Mouse (Mus musculus): Measurements from ENCODE around the gene Dgat2l6. TPM values are rescaled to one million over a fixed set of nuclear protein-coding genes. Genes with fewer than 3 reads are reported as not detected.

Gene Dgat2l6
- polyA plus RNA-seq (2017; shearing (Covaris generic)) = not detected

DNA sequence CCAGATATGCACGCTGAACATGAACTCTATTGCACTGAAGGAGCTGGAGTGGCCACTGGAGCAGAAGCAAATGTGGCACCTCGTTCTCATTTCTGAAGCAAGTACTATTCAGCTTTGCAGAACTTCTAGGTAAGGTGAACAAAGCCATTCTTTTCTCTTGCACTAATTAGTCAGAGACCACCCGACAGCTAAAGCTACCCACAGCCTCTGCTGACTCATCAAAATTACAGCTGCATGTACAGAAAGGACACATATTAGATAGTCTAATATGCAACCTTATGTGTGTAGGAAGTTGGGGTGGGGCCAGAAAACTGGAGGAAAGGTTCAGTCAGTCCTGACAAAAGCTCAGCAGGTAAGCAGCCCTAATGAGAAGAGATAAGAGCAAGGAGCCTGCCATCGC, at the start of gene Dgat2l6:
Gene Dgat2l6 (plus strand): TSS at position 368 of the 400 bp plus-strand sequence.

DNA sequence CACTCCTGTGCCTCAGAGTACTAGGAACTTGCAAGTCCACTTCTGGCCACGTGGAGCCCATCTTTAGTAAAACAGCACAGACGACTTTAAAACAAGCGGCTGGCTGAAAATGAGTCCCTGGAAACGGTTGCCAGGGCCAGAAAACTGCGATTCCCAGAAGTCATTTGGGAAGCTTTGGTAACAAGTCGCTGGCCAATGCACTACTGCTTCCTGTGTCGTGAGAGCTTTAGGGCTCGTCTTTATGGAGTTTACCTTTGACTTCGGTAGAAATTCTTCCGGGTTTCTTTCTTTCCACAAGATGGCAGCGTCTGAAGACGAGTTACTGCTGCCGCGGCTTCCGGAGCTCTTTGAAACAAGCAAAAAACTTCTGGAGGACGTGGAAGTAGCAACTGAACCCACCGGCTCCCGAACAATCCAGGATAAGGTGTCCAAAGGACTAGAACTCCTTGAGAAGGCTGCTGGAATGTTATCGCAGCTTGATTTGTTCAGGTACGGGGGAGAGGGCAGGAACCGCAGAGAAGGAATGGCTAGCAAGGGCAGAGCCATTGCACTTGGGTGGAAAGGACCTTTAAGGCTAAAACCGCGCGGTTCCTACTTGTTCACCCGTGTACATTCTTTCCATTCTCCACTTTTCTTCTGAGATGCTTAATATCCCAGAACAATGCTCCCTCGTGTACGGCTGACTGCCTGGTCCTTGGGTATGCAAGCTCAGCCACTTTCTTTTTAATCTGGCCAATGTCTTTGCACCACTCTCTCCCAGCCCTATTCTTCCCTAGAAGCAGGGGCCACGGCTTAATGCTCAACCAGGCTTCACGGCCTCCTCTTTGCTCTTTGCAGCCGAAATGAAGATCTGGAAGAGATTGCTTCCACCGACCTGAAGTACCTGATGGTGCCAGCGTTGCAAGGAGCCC, 30.3 kb upstream of the Dgat2l6 start, which contains the start of gene Igbp1:
Gene Igbp1 (plus strand): TSS at position 224 of the 911 bp plus-strand sequence.

DNA sequence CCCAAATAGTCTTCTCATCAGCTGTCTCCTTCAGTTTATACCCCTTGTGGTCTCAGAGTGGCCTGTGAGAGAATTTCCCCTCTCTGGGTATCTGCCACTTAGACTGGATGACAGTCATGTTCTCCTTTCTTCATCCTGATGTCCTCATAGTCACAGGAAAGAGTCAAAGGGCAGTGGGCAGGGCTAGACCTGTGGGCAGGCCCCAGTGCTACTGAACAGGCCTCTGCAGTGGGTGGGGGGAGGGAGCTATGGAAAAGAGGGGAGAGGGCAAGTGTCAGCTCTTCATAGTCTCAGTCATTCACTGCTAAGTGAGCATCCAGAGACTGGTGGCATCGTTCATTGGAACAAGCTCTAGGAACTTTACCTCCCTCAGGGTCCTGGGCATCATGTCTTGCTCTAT, 47.3 kb downstream of the Dgat2l6 start, which contains the start of gene Awat1:
Gene Awat1 (plus strand): TSS at position 301 of the 400 bp plus-strand sequence.

DNA sequence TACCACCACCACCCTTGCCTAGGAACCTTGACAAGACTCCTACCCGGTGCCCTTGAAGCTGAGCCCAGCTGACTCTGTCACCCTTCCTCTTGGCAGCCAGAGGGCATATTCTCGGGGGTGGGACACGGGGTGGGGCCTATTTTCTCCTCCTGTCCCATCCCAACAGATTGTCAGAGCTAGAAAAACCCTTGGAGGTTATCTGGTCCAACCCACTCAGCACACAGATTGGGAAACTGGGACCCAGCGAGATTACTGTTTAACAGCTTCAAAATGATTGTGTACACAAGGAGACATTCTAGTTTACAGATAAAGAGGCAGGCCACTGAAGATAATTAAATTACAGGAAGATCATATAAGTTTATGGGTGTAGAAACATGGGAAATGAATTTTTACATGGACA, 70.2 kb downstream of the Dgat2l6 start, which contains the start of gene P2ry4:
Gene P2ry4 (minus strand): TSS at position 79 of the 400 bp plus-strand sequence.

Other genes starting within 250 kb of the Dgat2l6 start
- not detected for gene Otud6a, start 95.8 kb upstream of the Dgat2l6 start, polyA plus RNA-seq (2017; shearing (Covaris generic))
- 0.55 TPM for gene Awat2, start 82.1 kb upstream of the Dgat2l6 start, polyA plus RNA-seq (2017; shearing (Covaris generic))
- gene Igbp1, start 30.5 kb upstream of the Dgat2l6 start, polyA plus RNA-seq (2017; shearing (Covaris generic)) = 41.3 TPM
- not detected for gene Awat1, start 47.4 kb downstream of the Dgat2l6 start, polyA plus RNA-seq (2017; shearing (Covaris generic))
- gene P2ry4, start 70.0 kb downstream of the Dgat2l6 start, polyA plus RNA-seq (2017; shearing (Covaris generic)) = 0.06 TPM
- gene Arr3, start 80.7 kb downstream of the Dgat2l6 start, polyA plus RNA-seq (2017; shearing (Covaris generic)) = not detected
- gene Kif4, start 100.9 kb downstream of the Dgat2l6 start, polyA plus RNA-seq (2017; shearing (Covaris generic)) = 3.4 TPM
- 50.4 TPM for gene Pdzd11, start 101.7 kb downstream of the Dgat2l6 start, polyA plus RNA-seq (2017; shearing (Covaris generic))
- not detected for gene Gdpd2, start 205.0 kb downstream of the Dgat2l6 start, polyA plus RNA-seq (2017; shearing (Covaris generic))
- 14.3 TPM for gene Dlg3, start 242.9 kb downstream of the Dgat2l6 start, polyA plus RNA-seq (2017; shearing (Covaris generic))

Measured in activated CD4-positive, CD25-positive, alpha-beta regulatory T cell, adult 9 weeks (primary cell).